Mouse (Mus musculus) MEL (cell line): ENCODE results near the gene Gm9817.
"Not testable (repeated sequence)": the region's sequence is repeated elsewhere in the genome, so short reads cannot be mapped to it uniquely, and the experiment has no call there.

Experiments
- CTCF ChIP-seq, 3 experiments: IDR thresholded peaks in 2 of 3; conservative IDR thresholded peaks in 1 of 3; 2 replicates each; pipeline ENCODE4 v1.5.1; 2011 to 2012; ENCODE audit warnings: low read length in 3 of 3, low read depth in 2 of 3, mild to moderate bottlenecking in 2 of 3, improper control_type of control experiment in 1 of 3, inconsistent platforms in 1 of 3, mixed read lengths in 1 of 3, moderate library complexity in 1 of 3; ENCODE audit not compliant: control insufficient read depth in 1 of 3, insufficient read depth in 1 of 3, poor library complexity in 1 of 3, severe bottlenecking in 1 of 3
- ETS1 ChIP-seq: IDR thresholded peaks from 2 replicates; pipeline ENCODE4 v1.6.1; 2012; ENCODE audit warnings: low read depth, mild to moderate bottlenecking, inconsistent platforms, low read length, improper control_type of control experiment, moderate library complexity
- JUND ChIP-seq: IDR thresholded peaks from 2 replicates; pipeline ENCODE4 v1.6.1; 2011; ENCODE audit warnings: low read depth, mild to moderate bottlenecking, improper control_type of control experiment, low read length
- MAX ChIP-seq: IDR thresholded peaks from 2 replicates; pipeline ENCODE4 v1.6.1; 2011; ENCODE audit warnings: low read length, improper control_type of control experiment
- MYC ChIP-seq: IDR thresholded peaks from 2 replicates; pipeline ENCODE4 v1.6.1; 2011; ENCODE audit warnings: low read depth, mild to moderate bottlenecking, low read length, improper control_type of control experiment, moderate library complexity
- NELFE ChIP-seq: IDR thresholded peaks from 2 replicates; pipeline ENCODE4 v1.6.1; 2011; ENCODE audit warnings: low read depth, low read length, improper control_type of control experiment
- POLR2A ChIP-seq, 2 experiments: IDR thresholded peaks; 2 replicates each; pipeline ENCODE4 v1.6.1; 2011 to 2012; ENCODE audit warnings: low read length in 2 of 2, mild to moderate bottlenecking in 2 of 2, control low read depth in 1 of 2, improper control_type of control experiment in 1 of 2, low read depth in 1 of 2, moderate library complexity in 1 of 2; ENCODE audit not compliant: control insufficient read depth in 1 of 2, insufficient read depth in 1 of 2, poor library complexity in 1 of 2
- TCF12 ChIP-seq: IDR thresholded peaks from 2 replicates; pipeline ENCODE4 v1.6.1; 2014; ENCODE audit warnings: low read depth, mild to moderate bottlenecking, inconsistent platforms, low read length, improper control_type of control experiment, moderate library complexity
- ZMIZ1 ChIP-seq: IDR thresholded peaks from 2 replicates; pipeline ENCODE4 v1.6.1; 2012; ENCODE audit warnings: low read depth, mild to moderate bottlenecking, inconsistent platforms, low read length, improper control_type of control experiment, moderate library complexity

DNA sequence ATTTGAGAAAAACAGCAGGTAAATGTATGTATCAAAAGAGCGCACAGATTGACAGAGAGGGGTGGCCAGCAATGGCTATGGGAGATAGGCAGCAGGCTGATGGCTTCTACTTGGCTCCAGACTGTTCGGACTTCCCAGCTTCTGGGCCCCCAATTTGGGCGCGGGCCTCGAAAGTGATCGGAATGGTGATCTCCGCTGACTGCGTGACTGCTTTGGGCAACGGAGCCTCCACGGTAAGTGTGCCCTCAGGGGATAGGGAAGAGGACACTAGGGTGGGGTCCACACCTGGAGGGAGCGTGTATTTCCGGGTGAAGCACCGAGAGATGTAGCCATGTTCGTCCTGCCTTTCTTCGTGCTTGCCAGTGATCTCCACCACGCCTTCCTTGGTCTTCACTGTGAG lies at the start of gene Gm9817:
- not testable (repeated sequence) for TF ChIP-seq CTCF (IDR thresholded peaks at IDR 0.05 in 2 of 3, conservative IDR thresholded peaks at IDR 0.05 in 1 of 3; ENCODE audit: control insufficient read depth in 1 of 3, insufficient read depth in 1 of 3, low read depth in 2 of 3, low read length in 3 of 3, poor library complexity in 1 of 3, severe bottlenecking in 1 of 3); ETS1; JUND; MYC; ZMIZ1; MAX; TCF12; NELFE; POLR2A (IDR thresholded peaks at IDR 0.05; ENCODE audit: control insufficient read depth in 1 of 2, insufficient read depth in 1 of 2, low read depth in 1 of 2, low read length in 2 of 2, poor library complexity in 1 of 2)
